Mouse (Mus musculus) kidney, postnatal 14 days (tissue): Measurements from ENCODE around the gene Cenpc1.

Source experiments
- DNase-seq: peaks from one replicate; pipeline ENCODE4 v3.0.0; 2022; ENCODE audit warnings: mixed read lengths

Cenpc1 gene

DNA sequence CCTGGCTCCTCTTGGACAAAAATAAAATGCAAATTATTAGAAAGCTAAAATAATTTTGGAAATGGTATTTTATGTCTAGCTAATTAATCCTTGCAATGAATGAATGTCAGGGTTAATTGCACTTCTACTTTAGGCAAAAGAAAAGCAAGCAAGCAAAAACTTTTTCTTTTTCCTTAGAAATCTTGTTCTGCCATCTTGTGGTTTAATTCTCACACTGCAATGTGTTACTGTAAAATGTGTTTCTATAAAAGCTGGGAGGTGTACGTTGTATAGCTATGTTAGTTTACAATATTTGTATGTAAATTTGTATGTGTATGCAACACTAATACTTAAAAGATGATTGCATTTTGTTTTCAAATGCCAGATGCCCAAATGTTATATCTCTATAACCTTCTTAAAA is 70.8 kb downstream of the Cenpc1 start:
- no peak for DNase-seq

- DNase-seq: no peak
Observed at GRCm38 (mm10) chr5:85992805-85993721, 72.3 kb downstream of the Cenpc1 start.

GRCm38 (mm10) chr5:85992055-85992454 is 73.3 kb downstream of the Cenpc1 start:
- no peak for DNase-seq

- DNase-seq: no peak
Observed at GRCm38 (mm10) chr5:85987516-85987863, 77.9 kb downstream of the Cenpc1 start.

GRCm38 (mm10) chr5:85986734-85987515 is 78.5 kb downstream of the Cenpc1 start:
- DNase-seq: no peak

DNA sequence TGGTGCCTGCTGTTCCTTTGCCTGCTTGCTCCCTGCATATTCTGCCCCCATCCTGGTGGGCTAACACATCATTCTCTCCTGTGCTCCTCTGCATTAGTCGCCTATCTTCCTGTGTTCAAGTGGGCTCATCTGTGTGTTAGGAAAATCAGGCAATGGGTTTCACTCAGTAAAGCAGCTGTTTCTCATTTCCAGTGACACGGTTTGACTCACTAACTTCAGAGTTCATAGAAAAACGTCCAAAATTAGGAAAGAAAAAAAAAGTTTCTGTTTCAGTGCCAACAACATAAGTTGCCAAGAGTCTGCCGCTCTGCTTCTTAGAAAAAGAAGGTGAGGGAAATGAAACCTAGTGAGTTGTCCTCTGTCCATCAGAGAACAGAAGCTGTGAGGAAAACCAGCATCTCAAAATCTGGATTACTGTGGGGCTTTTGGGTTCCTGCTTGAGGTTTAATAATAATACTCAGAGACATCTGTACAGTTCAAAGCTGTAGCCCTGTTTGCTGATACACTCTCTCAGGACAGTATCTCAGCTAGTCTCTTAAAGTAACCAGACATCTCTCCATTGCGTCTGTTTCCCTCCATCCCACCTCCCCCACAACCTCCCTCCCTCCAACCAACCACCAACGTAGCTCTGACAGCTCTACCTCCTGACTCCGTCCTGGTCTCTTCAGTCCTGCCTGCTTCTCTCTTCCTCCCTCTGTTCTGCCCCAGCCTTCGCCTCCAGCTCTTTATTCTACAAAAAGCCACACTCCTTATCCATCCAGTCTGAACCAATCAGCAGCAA is 87.5 kb downstream of the Cenpc1 start:
- DNase-seq: no peak

DNA sequence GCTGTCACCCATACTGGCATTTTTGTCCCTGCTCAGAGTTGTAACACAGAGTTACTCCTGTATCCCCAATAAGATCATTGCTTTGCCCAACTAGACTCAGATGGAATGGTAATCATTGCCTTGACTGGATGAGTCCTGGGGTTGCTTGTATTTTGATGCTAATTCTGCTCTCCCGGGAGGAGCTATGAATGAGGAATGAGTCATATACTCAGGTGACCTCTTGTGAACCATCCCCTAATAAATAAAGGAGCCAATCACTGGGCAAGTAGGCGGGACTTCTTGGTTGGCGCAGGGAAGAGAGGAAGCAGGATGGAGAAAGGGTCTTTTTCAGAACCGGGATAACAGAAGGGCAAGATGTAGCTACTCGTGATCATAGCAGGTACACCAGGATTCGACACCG is 102.6 kb downstream of the Cenpc1 start:
- DNase-seq: no peak
